ENCODE assay signal across 19 mouse cellular contexts in genomic region chr5:116573307-116573706, GRCm38 (mm10). TPM values are rescaled to one million over a fixed set of nuclear protein-coding genes. Genes with fewer than 3 reads are reported as not detected.
DNase-seq lines count a peak whose midpoint lies in the region; ATAC-seq lines count a peak whose summit lies in the region.
"Had no signal": no experiment of that assay in that cellular context is flagged by ENCODE, and none has a peak within 500 bp of the region (broad histone marks: within the 10 kb centered on the region; RNA-seq: fewer than 3 reads in every experiment).

No protein-coding gene starts in this region.

- no peak overlapping the region for H3K4me2 ChIP-seq in forebrain, embryonic 15.5 days (replicated peaks)
- peak overlapping the region; percentile 28; the same call in 1 of the 2 replicates for H3K4me2 ChIP-seq in midbrain, embryonic 13.5 days (replicated peaks)
- H3K4me2 ChIP-seq: embryonic facial prominence, embryonic 12.5 days; heart, embryonic 13.5 days had no signal

- peak overlapping the region; percentile 36; the same call in 1 of the 2 replicates for H3K27ac ChIP-seq in forebrain, embryonic 15.5 days (replicated peaks)
- H3K27ac ChIP-seq in midbrain, embryonic 13.5 days = peak overlapping the region; percentile 58
- H3K27ac ChIP-seq: embryonic facial prominence, embryonic 12.5 days; heart, embryonic 13.5 days; kidney, postnatal 0 days had no signal

- peak; percentile 63 for DNase-seq in embryo, embryonic 10.5 days (ENCODE audit: low spot score)
- peak; percentile 60 for DNase-seq in embryo, embryonic 11 days
- DNase-seq in cerebellum, adult 8-10 months = no peak
- DNase-seq in kidney, adult 18-20 months = no peak
- DNase-seq in cerebellum, adult 9-11 months = no peak
- DNase-seq: adrenal gland, postnatal 36 days; cerebellum, adult 2 months; heart, postnatal 36 days; liver; lung, adult 18-20 months; lung, postnatal 36 days; thymus, postnatal 36 days had no signal

- no peaks in the 10 kb centered on the region for H3K9me3 ChIP-seq in forebrain, embryonic 15.5 days
- H3K9me3 ChIP-seq in midbrain, embryonic 13.5 days = peaks cover 8% of the 10 kb centered on the region; the same call in 1 of the 2 replicates
- H3K9me3 ChIP-seq: embryonic facial prominence, embryonic 12.5 days; heart, embryonic 13.5 days had no signal

- no peak overlapping the region for H3K4me3 ChIP-seq in forebrain, embryonic 15.5 days
- H3K4me3 ChIP-seq in midbrain, embryonic 13.5 days (replicated peaks) = no peak overlapping the region
- H3K4me3 ChIP-seq: embryonic facial prominence, embryonic 12.5 days; heart, embryonic 13.5 days had no signal

- no peak overlapping the region for H3K9ac ChIP-seq in forebrain, embryonic 15.5 days (replicated peaks)
- peak overlapping the region; percentile 41; the same call in 1 of the 2 replicates for H3K9ac ChIP-seq in midbrain, embryonic 13.5 days (replicated peaks)
- H3K9ac ChIP-seq: embryonic facial prominence, embryonic 12.5 days; heart, embryonic 13.5 days had no signal

- H3K27me3 ChIP-seq in forebrain, embryonic 15.5 days = no peaks in the 10 kb centered on the region
- no peaks in the 10 kb centered on the region for H3K27me3 ChIP-seq in midbrain, embryonic 13.5 days

- H3K36me3 ChIP-seq in forebrain, embryonic 15.5 days = peaks cover 9% of the 10 kb centered on the region
- peaks cover 13% of the 10 kb centered on the region for H3K36me3 ChIP-seq in midbrain, embryonic 13.5 days
- H3K36me3 ChIP-seq: embryonic facial prominence, embryonic 12.5 days; heart, embryonic 13.5 days had no signal

- no peak for ATAC-seq in forebrain, embryonic 15.5 days (replicated peaks)
- no peak for ATAC-seq in midbrain, embryonic 13.5 days
- ATAC-seq: intestine, postnatal 0 days had no signal

- WGBS in forebrain, embryonic 15.5 days = 19% methylated on average over 9 of the region's 9 CpGs
- 17% methylated on average over 9 of the region's 9 CpGs for WGBS in midbrain, embryonic 13.5 days

- peaks cover 62% of the 10 kb centered on the region for H3K4me1 ChIP-seq in forebrain, embryonic 15.5 days
- peaks cover 73% of the 10 kb centered on the region for H3K4me1 ChIP-seq in midbrain, embryonic 13.5 days (replicated peaks)
- H3K4me1 ChIP-seq: heart, embryonic 13.5 days had no signal

RNA-seq across cellular contexts. Expression of gene Srrm4, which starts 18.3 kb away (rescaled TPM):
- 32.7 and 34.4 TPM in 2 replicates for polyA plus RNA-seq in forebrain, embryonic 15.5 days (2015; fragmentation: Nextera tagmentation; extraction: Ambion mirVana)
- polyA plus RNA-seq in midbrain, embryonic 13.5 days (2015; fragmentation: Nextera tagmentation; extraction: Ambion mirVana) = 21.7 and 22.5 TPM in 2 replicates
- polyA plus RNA-seq: spleen, adult 2 months had no signal

Comparison
In these comparisons a context has a peak if more than half of its experiments do, and no peak if none do; other contexts are left out.
1. DNase-seq: peak in embryo, embryonic 10.5 days (single experiment) and embryo, embryonic 11 days (single experiment); none in cerebellum, adult 8-10 months (single experiment), kidney, adult 18-20 months (single experiment) and cerebellum, adult 9-11 months (single experiment).